Mouse (Mus musculus) spleen, adult 2 months (tissue): Measurements from ENCODE around the gene Gm20388. TPM values are rescaled to one million over a fixed set of nuclear protein-coding genes. Genes with fewer than 3 reads are reported as not detected.
A peak's percentile ranks its signal among the peaks of the same experiment; 100 is the strongest.

Experiments used
- DNase-seq, 2 experiments: peaks; one replicate each; pipeline versions ENCODE4 v3.0.0 to v3.0.0-alpha.2; 2012 to 2021; ENCODE audit warnings: low spot score in 2 of 2, low read depth in 1 of 2
- H3K27ac ChIP-seq: fragments of 200-500 bp; 2 replicates; pipeline ENCODE4 v1.5.1; 2012; ENCODE audit warnings: low read length, inconsistent platforms; ENCODE audit not compliant: insufficient read depth
- H3K27me3 ChIP-seq: fragments of 200-500 bp; 2 replicates; pipeline ENCODE4 v1.6.1; 2012; ENCODE audit warnings: mild to moderate bottlenecking, moderate library complexity, low read length, inconsistent platforms; ENCODE audit not compliant: control insufficient read depth, insufficient read depth
- H3K36me3 ChIP-seq: fragments of 200-500 bp; 2 replicates; pipeline ENCODE4 v1.6.1; 2012; ENCODE audit warnings: mild to moderate bottlenecking, low read length, inconsistent platforms; ENCODE audit not compliant: control insufficient read depth, insufficient read depth
- H3K4me1 ChIP-seq: fragments of 200-500 bp; 2 replicates; pipeline ENCODE4 v1.6.1; 2011; ENCODE audit warnings: inconsistent platforms; ENCODE audit not compliant: control insufficient read depth, insufficient read depth, insufficient read length
- H3K4me3 ChIP-seq: fragments of 200-500 bp; 2 replicates; pipeline ENCODE4 v1.5.1; 2011; ENCODE audit warnings: mild to moderate bottlenecking, inconsistent platforms; ENCODE audit not compliant: insufficient read depth, insufficient read length; ENCODE audit errors: extremely low read depth
- CTCF ChIP-seq: fragments of 200-500 bp; IDR thresholded peaks from 2 replicates; pipeline ENCODE4 v1.5.1; 2011; ENCODE audit warnings: mild to moderate bottlenecking, inconsistent platforms; ENCODE audit not compliant: insufficient read depth, insufficient read length, insufficient replicate concordance; ENCODE audit errors: extremely low read depth
- POLR2A ChIP-seq: fragments of 200-500 bp; IDR thresholded peaks from 2 replicates; pipeline ENCODE4 v1.6.1; 2011; ENCODE audit warnings: low read depth, low read length, inconsistent platforms
- WGBS: fragments of 180-500 bp; shearing (Covaris S2); methylation state at CpG from one replicate; pipeline ENCODE4 v1.1.7; 2018; 5-methylcytosine and 5-hydroxymethylcytosine counted together
- polyA plus RNA-seq: library from polyadenylated mRNA; depleted of rRNA; stranded (reverse); fragments of >200 nt; gene quantifications from 2 replicates; pipeline ENCODE4 v1.2.3, GENCODE M21; 2012

Gene Gm20388
- polyA plus RNA-seq, 1 experiment: 26.1 TPM

DNA sequence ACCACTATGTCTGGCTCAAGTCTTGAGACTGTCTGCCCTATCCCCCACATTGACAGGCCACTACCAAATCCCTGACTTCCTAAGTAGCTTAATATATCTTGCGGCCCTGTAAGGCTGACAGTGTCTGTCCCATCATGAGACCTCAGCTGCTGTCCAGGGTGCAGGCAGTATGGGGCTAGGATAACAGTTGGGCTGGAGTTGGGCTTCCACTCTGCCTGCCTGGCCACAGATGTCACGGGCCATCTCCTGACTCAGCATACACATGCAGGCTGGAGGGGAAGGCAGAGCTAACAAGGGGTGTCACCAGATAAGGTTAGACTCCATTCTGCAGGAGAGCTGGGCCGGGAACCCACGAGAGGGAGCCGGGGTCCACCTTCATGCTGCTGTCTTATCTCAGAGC, 3596.5 kb downstream of the Gm20388 start:
- H3K36me3 ChIP-seq: peaks cover 18% of the 10 kb centered on the region
- no peak overlapping the region for H3K27ac ChIP-seq
- 84% methylated on average over 5 of the region's 5 CpGs for WGBS
- TF ChIP-seq POLR2A (no peak), CTCF (no peak)
- H3K27me3 ChIP-seq: no peaks in the 10 kb centered on the region
- H3K4me3 ChIP-seq: no peak overlapping the region
- no peaks in the 10 kb centered on the region for H3K4me1 ChIP-seq
- DNase-seq: no peak

DNA sequence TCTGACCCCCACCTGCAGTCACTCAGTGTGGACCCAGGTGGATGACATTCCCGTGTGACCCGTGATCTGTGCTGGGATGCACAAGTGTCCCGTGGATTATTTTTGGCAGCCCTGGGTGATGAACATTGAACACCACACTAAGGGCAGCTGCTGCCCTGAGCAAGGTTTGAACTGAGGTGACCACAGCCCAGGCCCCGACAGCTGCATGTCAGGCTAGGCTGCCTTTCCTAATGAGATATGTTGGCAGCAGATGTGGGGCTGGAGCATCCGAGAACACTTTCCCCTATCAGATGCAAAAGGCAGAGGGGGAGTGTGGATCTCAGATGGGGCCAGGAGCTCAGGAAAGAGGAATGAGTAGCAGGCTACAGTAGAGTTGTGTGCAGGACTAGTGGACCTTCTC, 3600.2 kb downstream of the Gm20388 start:
- WGBS: 80% methylated on average over 5 of the region's 5 CpGs
- 0 out of 2 replicates have a peak, but pooled peaks cover 2% of the 10 kb centered on the region for H3K36me3 ChIP-seq
- H3K27me3 ChIP-seq: peaks cover 13% of the 10 kb centered on the region
- TF ChIP-seq CTCF (no peak), POLR2A (no peak)
- no peak for DNase-seq
- H3K4me3 ChIP-seq: no peak overlapping the region
- H3K27ac ChIP-seq: no peak overlapping the region
- peaks cover 6% of the 10 kb centered on the region for H3K4me1 ChIP-seq

DNA sequence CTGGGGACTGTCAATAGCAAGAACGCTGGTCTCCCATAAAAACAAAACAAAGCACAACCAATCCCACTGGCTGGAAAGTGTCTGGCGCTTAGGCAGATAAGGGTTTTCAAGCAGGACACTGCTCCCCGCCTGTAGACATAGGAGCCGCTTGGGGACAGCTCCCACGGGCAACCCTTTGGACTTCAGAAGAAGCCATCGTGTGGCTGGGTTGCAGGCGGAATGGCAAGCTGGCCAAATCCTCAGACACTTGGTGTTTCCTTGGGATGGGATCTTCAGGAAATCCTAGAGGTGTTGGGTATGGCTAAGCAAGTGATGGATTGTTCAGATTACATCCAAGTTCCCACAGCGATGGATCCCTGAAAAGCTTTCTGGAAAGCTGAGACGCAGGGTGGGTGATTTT, 3603.5 kb downstream of the Gm20388 start:
- 21% methylated on average over 9 of the region's 9 CpGs for WGBS
- Histone ChIP-seq H3K27ac (no peak overlapping the region), H3K36me3 (no peaks in the 10 kb centered on the region), H3K27me3 (peaks cover 19% of the 10 kb centered on the region), H3K4me3 (no peak overlapping the region), H3K4me1 (peaks cover 8% of the 10 kb centered on the region)
- TF ChIP-seq POLR2A (no peak), CTCF (no peak)
- no peak for DNase-seq

DNA sequence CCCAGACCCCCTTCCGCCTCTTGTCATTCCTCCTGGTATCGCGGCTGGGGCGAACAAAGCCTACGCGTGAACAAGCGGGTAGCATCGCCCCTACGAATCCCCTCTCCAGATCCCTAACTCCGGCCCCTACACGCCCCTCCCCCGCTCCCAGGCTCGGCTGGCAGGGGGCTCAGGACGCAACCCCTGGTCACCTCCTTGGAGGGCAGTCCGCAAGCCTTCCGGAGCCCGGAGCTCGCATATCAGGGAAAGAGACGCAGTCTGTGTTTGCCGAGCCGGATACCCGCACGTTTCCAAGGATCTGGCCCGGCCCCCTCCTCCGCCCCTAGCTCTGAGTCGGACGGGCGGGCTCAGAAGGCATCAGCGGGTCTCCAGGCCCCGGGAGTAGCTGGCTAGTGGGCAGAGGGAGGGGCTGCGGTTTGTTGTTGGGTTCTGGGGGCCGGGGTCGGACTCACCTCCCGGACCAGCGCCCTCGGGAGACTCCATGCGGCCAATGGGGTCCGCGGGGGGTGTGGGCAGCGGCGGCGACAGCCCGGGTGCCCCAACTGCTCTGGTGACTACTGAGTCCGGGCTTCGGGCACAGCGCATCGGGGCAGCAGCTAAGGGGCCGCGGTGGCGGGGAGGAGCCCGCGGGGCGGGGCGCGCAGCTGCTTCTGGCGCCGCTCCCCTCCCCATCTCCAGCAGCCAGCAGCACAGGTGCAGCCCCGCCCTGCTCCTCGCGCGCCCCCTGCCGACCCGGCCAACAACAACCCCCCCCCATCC, 3604.3 kb downstream of the Gm20388 start, which contains the start of gene Dbndd1:
Gene Dbndd1 (minus strand): TSS at position 683 of the 759 bp plus-strand sequence.
- H3K27me3 ChIP-seq: peaks cover 19% of the 10 kb centered on the region
- peak within 1 kb of the TSS; percentile 41 for H3K4me3 ChIP-seq
- no peak within 1 kb of the TSS for H3K27ac ChIP-seq
- TF ChIP-seq POLR2A (no peak), CTCF (no peak)
- H3K4me1 ChIP-seq: peaks cover 13% of the 10 kb centered on the region
- H3K36me3 ChIP-seq: no peaks in the 10 kb centered on the region
- 1% methylated on average over 57 of the region's 63 CpGs for WGBS
- peak in 1 of 2 experiments; percentile 19 for DNase-seq

DNA sequence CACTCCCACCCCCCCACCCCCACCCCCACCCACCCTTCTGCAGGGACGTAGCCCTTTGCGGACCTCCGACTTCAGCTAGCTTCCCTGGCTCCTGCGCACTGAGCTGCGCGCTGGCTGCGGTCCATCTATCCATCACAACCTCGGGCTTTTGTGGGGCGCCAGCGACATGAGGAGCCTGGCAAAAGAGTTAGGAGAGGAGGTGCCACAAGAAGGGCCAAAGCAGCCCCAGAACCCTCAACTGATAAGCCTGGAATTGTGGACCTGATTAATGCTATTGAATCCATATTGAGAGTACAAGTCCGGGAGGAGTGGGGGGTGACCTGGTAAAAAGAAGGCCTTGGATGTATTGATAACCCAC, 3604.9 kb downstream of the Gm20388 start:
- TF ChIP-seq POLR2A (no peak), CTCF (no peak)
- H3K4me1 ChIP-seq: peaks cover 13% of the 10 kb centered on the region
- peaks cover 19% of the 10 kb centered on the region for H3K27me3 ChIP-seq
- WGBS: 4% methylated on average over 11 of the region's 11 CpGs
- no peak for DNase-seq
- H3K27ac ChIP-seq: no peak overlapping the region
- H3K4me3 ChIP-seq: no peak overlapping the region
- H3K36me3 ChIP-seq: no peaks in the 10 kb centered on the region

DNA sequence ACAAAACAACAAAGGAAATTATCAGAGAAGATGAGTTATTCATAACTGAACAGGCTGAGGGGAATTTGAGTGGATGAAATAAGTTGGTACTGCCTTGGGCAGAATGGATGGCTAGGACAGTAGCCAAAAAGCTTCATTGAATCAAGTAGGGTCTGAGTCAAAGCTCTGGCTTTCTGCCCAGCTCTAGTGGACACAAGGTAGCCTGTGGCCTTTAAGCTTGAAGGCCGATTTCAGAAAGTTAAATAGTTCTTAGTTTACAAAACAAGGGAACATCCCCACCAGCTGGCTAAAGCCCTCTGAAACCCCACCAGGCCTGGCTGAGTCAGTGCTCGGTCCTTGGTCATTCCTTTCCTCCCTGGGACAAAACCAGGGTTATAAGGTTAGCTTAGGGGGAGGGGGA, 3606.0 kb downstream of the Gm20388 start:
- TF ChIP-seq CTCF (no peak), POLR2A (no peak)
- no peaks in the 10 kb centered on the region for H3K36me3 ChIP-seq
- DNase-seq: no peak
- peaks cover 13% of the 10 kb centered on the region for H3K4me1 ChIP-seq
- 77% methylated on average over 2 of the region's 2 CpGs for WGBS
- no peak overlapping the region for H3K27ac ChIP-seq
- peaks cover 19% of the 10 kb centered on the region for H3K27me3 ChIP-seq
- no peak overlapping the region for H3K4me3 ChIP-seq

DNA sequence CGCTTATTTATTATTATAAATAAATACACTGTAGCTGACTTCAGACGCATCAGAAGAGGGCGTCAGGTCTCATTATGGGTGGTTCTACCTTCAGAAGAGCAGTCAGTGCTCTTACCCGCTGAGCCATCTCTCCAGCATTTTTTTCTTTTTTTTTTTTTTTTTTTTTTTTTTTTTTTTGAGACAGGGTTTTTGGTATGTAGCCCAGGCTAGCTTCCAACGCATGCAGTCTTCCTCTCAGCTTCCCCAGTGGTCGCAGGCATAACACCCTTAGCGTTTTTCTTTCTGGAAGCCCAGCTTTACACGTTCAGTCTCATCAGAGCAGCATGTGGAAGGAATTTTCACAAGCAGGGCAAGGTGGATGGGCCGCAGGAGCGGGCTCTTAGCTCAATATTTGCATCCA, 3607.5 kb downstream of the Gm20388 start:
- WGBS: 31% methylated on average over 10 of the region's 10 CpGs

More for the DNA sequence above, 3607.5 kb downstream of the Gm20388 start:
- no peak for DNase-seq
- peaks cover 13% of the 10 kb centered on the region for H3K4me1 ChIP-seq
- H3K27me3 ChIP-seq: peaks cover 19% of the 10 kb centered on the region
- no peak overlapping the region for H3K27ac ChIP-seq
- TF ChIP-seq CTCF (no peak), POLR2A (no peak)
- no peaks in the 10 kb centered on the region for H3K36me3 ChIP-seq
- peak overlapping the region; percentile 79; the same call in 1 of the 2 replicates for H3K4me3 ChIP-seq
